Mouse (Mus musculus) heart, embryonic 16.5 days (tissue): ENCODE results near the gene Dst. TPM values are rescaled to one million over a fixed set of nuclear protein-coding genes. Genes with fewer than 3 reads are reported as not detected.

ENCODE experiments used
- ATAC-seq: fragments of 200-750 bp; cut with Nextera tagmentation; replicated peaks from 2 replicates; pipeline ENCODE4 v1.8.0; 2017; ENCODE audit warnings: moderate number of reproducible peaks; ENCODE audit not compliant: insufficient read depth, low FRiP score; ENCODE audit errors: extremely low read depth
- H3K27ac ChIP-seq: fragments of 300-500 bp; sonication (generic); 2 replicates; pipeline ENCODE4 v1.5.1; 2014; ENCODE audit warnings: mild to moderate bottlenecking, low read length, control low read depth, moderate library complexity
- H3K27me3 ChIP-seq: fragments of 300-500 bp; sonication (generic); 2 replicates; pipeline ENCODE4 v1.6.1; 2014; ENCODE audit warnings: low read length, mixed read lengths; ENCODE audit not compliant: control insufficient read depth, insufficient read depth
- H3K36me3 ChIP-seq: fragments of 300-500 bp; sonication (generic); 2 replicates; pipeline ENCODE4 v1.6.1; 2014; ENCODE audit not compliant: control insufficient read depth, insufficient read depth
- H3K4me1 ChIP-seq: fragments of 300-500 bp; sonication (generic); 2 replicates; pipeline ENCODE4 v1.6.1; 2014; ENCODE audit warnings: low read length, mixed read lengths; ENCODE audit not compliant: control insufficient read depth, insufficient read depth
- H3K4me2 ChIP-seq: fragments of 300-500 bp; sonication (generic); 2 replicates; pipeline ENCODE4 v1.6.1; 2014; ENCODE audit warnings: low read depth, mild to moderate bottlenecking, control low read depth, low read length
- H3K4me3 ChIP-seq: fragments of 300-500 bp; sonication (generic); 2 replicates; pipeline ENCODE4 v1.5.1; 2014; ENCODE audit warnings: mild to moderate bottlenecking, control low read depth, low read length
- H3K9ac ChIP-seq: fragments of 300-500 bp; sonication (generic); 2 replicates; pipeline ENCODE4 v1.6.1; 2014; ENCODE audit warnings: low read length, control low read depth
- H3K9me3 ChIP-seq: fragments of 300-500 bp; sonication (generic); replicated peaks from 2 replicates; pipeline ENCODE4 v1.6.1; 2016; ENCODE audit warnings: low read length; ENCODE audit not compliant: control insufficient read depth
- WGBS: fragments of 180-500 bp; shearing (Covaris S2); extraction: QIAGEN DNeasy Blood & Tissue Kit; methylation state at CpG from one replicate; pipeline ENCODE4 v1.1.7; 2014; 5-methylcytosine and 5-hydroxymethylcytosine counted together
- polyA plus RNA-seq: library from polyadenylated mRNA; unstranded; fragments of >200 nt; fragmentation: Nextera tagmentation; extraction: Ambion mirVana; gene quantifications from 2 replicates; pipeline ENCODE4 v1.2.1, GENCODE M21; 2015

The Dst gene
- polyA plus RNA-seq, 1 experiment from 2014 or later: 23.1 TPM

GRCm38 (mm10) chr1:34002970-34003369 is 94.9 kb downstream of the Dst start:
- Histone ChIP-seq H3K4me1 (peaks cover 12% of the 10 kb centered on the region), H3K27ac (no peak overlapping the region), H3K4me2 (no peak overlapping the region), H3K9ac (no peak overlapping the region), H3K4me3 (no peak overlapping the region), H3K27me3 (no peaks in the 10 kb centered on the region), H3K36me3 (no peaks in the 10 kb centered on the region), H3K9me3 (no peaks in the 10 kb centered on the region)
- 47% methylated on average over 9 of the region's 9 CpGs for WGBS
- ATAC-seq: no peak

- no peaks in the 10 kb centered on the region for H3K9me3 ChIP-seq
- peak overlapping the region; percentile 65 for H3K4me3 ChIP-seq
- no peaks in the 10 kb centered on the region for H3K36me3 ChIP-seq
- peaks cover 12% of the 10 kb centered on the region for H3K4me1 ChIP-seq
- H3K27ac ChIP-seq: peak overlapping the region; percentile 74
- peak overlapping the region; percentile 98 for H3K4me2 ChIP-seq
- H3K9ac ChIP-seq: peak overlapping the region; percentile 69
- 0 out of 2 replicates have a peak, but pooled peaks have one; percentile 23 for ATAC-seq
- WGBS: 10% methylated on average over 10 of the region's 10 CpGs
- no peaks in the 10 kb centered on the region for H3K27me3 ChIP-seq
Measured at GRCm38 (mm10) chr1:34005238-34005725, 97.3 kb downstream of the Dst start.

GRCm38 (mm10) chr1:34005726-34006638 is 98.0 kb downstream of the Dst start:
- peak; percentile 80 for ATAC-seq
- Histone ChIP-seq H3K4me1 (peaks cover 15% of the 10 kb centered on the region), H3K4me2 (peak overlapping the region; percentile 98), H3K4me3 (peak overlapping the region; percentile 65), H3K36me3 (no peaks in the 10 kb centered on the region), H3K27ac (peak overlapping the region; percentile 74), H3K27me3 (no peaks in the 10 kb centered on the region), H3K9me3 (no peaks in the 10 kb centered on the region), H3K9ac (peak overlapping the region; percentile 76)
- 1% methylated on average over 29 of the region's 29 CpGs for WGBS

GRCm38 (mm10) chr1:34006828-34007361 is 98.9 kb downstream of the Dst start:
- WGBS: 74% methylated on average over 5 of the region's 5 CpGs
- H3K4me3 ChIP-seq: peak overlapping the region; percentile 65

GRCm38 (mm10) chr1:34007379-34007778 is 99.4 kb downstream of the Dst start:
- Histone ChIP-seq H3K4me2 (peak overlapping the region; percentile 98), H3K9ac (peak overlapping the region; percentile 25), H3K4me1 (peaks cover 15% of the 10 kb centered on the region), H3K36me3 (no peaks in the 10 kb centered on the region), H3K9me3 (no peaks in the 10 kb centered on the region), H3K4me3 (peak overlapping the region; percentile 65), H3K27ac (no peak overlapping the region), H3K27me3 (no peaks in the 10 kb centered on the region)
- 78% methylated on average over 4 of the region's 4 CpGs for WGBS
- ATAC-seq: no peak

More at GRCm38 (mm10) chr1:34006828-34007361, 98.9 kb downstream of the Dst start:
- no peak for ATAC-seq
- no peaks in the 10 kb centered on the region for H3K27me3 ChIP-seq
- peaks cover 15% of the 10 kb centered on the region for H3K4me1 ChIP-seq
- no peak overlapping the region for H3K27ac ChIP-seq
- H3K36me3 ChIP-seq: no peaks in the 10 kb centered on the region
- peak overlapping the region; percentile 25 for H3K9ac ChIP-seq
- H3K4me2 ChIP-seq: peak overlapping the region; percentile 98
- H3K9me3 ChIP-seq: no peaks in the 10 kb centered on the region

- Histone ChIP-seq H3K4me2 (peak overlapping the region; percentile 68), H3K9ac (peak overlapping the region; percentile 97), H3K27me3 (no peaks in the 10 kb centered on the region), H3K36me3 (no peaks in the 10 kb centered on the region), H3K27ac (peak overlapping the region; percentile 95), H3K9me3 (no peaks in the 10 kb centered on the region), H3K4me1 (peaks cover 16% of the 10 kb centered on the region), H3K4me3 (peak overlapping the region; percentile 94)
- WGBS: 1% methylated on average over 47 of the region's 47 CpGs
- peak; percentile 87 for ATAC-seq
Measured at GRCm38 (mm10) chr1:34011051-34011677, 103.1 kb downstream of the Dst start.

GRCm38 (mm10) chr1:34011821-34012271 is 103.8 kb downstream of the Dst start:
- Histone ChIP-seq H3K4me3 (peak overlapping the region; percentile 94), H3K36me3 (no peaks in the 10 kb centered on the region), H3K9me3 (no peaks in the 10 kb centered on the region), H3K27ac (peak overlapping the region; percentile 95), H3K27me3 (no peaks in the 10 kb centered on the region), H3K4me1 (peaks cover 15% of the 10 kb centered on the region), H3K4me2 (peak overlapping the region; percentile 68), H3K9ac (peak overlapping the region; percentile 97)
- peak; percentile 30 for ATAC-seq
- 1% methylated on average over 16 of the region's 16 CpGs for whole genome bisulfite sequencing

- Histone ChIP-seq H3K27ac (no peak overlapping the region; the same call in 1 of the 2 replicates), H3K9me3 (no peaks in the 10 kb centered on the region), H3K4me3 (peak overlapping the region; percentile 13), H3K36me3 (no peaks in the 10 kb centered on the region), H3K27me3 (no peaks in the 10 kb centered on the region), H3K4me2 (peak overlapping the region; percentile 68), H3K9ac (peak overlapping the region; percentile 49; the same call in 1 of the 2 replicates), H3K4me1 (peaks cover 15% of the 10 kb centered on the region)
- no peak for ATAC-seq
- 61% methylated on average over 5 of the region's 5 CpGs for WGBS
Measured at GRCm38 (mm10) chr1:34013490-34013889, 105.5 kb downstream of the Dst start.
